Mouse (Mus musculus): ENCODE measurements around the gene Pkp4. TPM values are rescaled to one million over a fixed set of nuclear protein-coding genes. Genes with fewer than 3 reads are reported as not detected.

The Pkp4 gene
- polyA plus RNA-seq, 1 experiment from 2014 or later = 27.7 TPM

- ATAC-seq = no peak
- Histone ChIP-seq H3K4me2 (replicated peaks; ENCODE audit: low read depth) (no peak overlapping the region), H3K9ac (ENCODE audit: low read depth, low read length) (no peak overlapping the region), H3K36me3 (ENCODE audit: control insufficient read depth, insufficient read depth) (0 out of 2 replicates have a peak, but pooled peaks cover 10% of the 10 kb centered on the region), H3K4me1 (replicated peaks; ENCODE audit: control insufficient read depth, insufficient read depth, low read length) (no peaks in the 10 kb centered on the region), H3K9me3 (ENCODE audit: control insufficient read depth) (no peaks in the 10 kb centered on the region), H3K27ac (ENCODE audit: low read depth, low read length) (no peak overlapping the region), H3K27me3 (replicated peaks; ENCODE audit: control insufficient read depth, insufficient read depth, low read length) (no peaks in the 10 kb centered on the region), H3K4me3 (ENCODE audit: low read depth, low read length) (no peak overlapping the region)
- TF ChIP-seq CTCF (IDR thresholded peaks at IDR 0.05; ENCODE audit: low read depth) = no peak
- 74% methylated on average over 6 of the region's 6 CpGs for WGBS
Measured at GRCm38 (mm10) chr2:59186966-59187365, 26.3 kb downstream of the Pkp4 start.

GRCm38 (mm10) chr2:59188306-59188705 is 27.7 kb downstream of the Pkp4 start:
- 0 out of 2 replicates have a peak, but pooled peaks cover 10% of the 10 kb centered on the region for H3K36me3 ChIP-seq (ENCODE audit: control insufficient read depth, insufficient read depth)
- no peak for ATAC-seq
- TF ChIP-seq CTCF (IDR thresholded peaks at IDR 0.05; ENCODE audit: low read depth) = no peak
- H3K4me1 ChIP-seq (replicated peaks; ENCODE audit: control insufficient read depth, insufficient read depth, low read length) = no peaks in the 10 kb centered on the region
- H3K27me3 ChIP-seq (replicated peaks; ENCODE audit: control insufficient read depth, insufficient read depth, low read length) = no peaks in the 10 kb centered on the region
- no peak overlapping the region for H3K4me3 ChIP-seq (ENCODE audit: low read depth, low read length)
- H3K9ac ChIP-seq (ENCODE audit: low read depth, low read length) = no peak overlapping the region
- H3K27ac ChIP-seq (ENCODE audit: low read depth, low read length) = no peak overlapping the region
- WGBS = 92% methylated on average over 8 of the region's 8 CpGs
- H3K9me3 ChIP-seq (ENCODE audit: control insufficient read depth) = no peaks in the 10 kb centered on the region
- H3K4me2 ChIP-seq (replicated peaks; ENCODE audit: low read depth) = no peak overlapping the region

GRCm38 (mm10) chr2:59189661-59190185 is 29.1 kb downstream of the Pkp4 start:
- Histone ChIP-seq H3K4me1 (replicated peaks; ENCODE audit: control insufficient read depth, insufficient read depth, low read length) (no peaks in the 10 kb centered on the region), H3K9ac (ENCODE audit: low read depth, low read length) (no peak overlapping the region), H3K4me3 (ENCODE audit: low read depth, low read length) (no peak overlapping the region), H3K9me3 (ENCODE audit: control insufficient read depth) (no peaks in the 10 kb centered on the region), H3K4me2 (replicated peaks; ENCODE audit: low read depth) (no peak overlapping the region), H3K27me3 (replicated peaks; ENCODE audit: control insufficient read depth, insufficient read depth, low read length) (no peaks in the 10 kb centered on the region), H3K27ac (ENCODE audit: low read depth, low read length) (no peak overlapping the region), H3K36me3 (ENCODE audit: control insufficient read depth, insufficient read depth) (0 out of 2 replicates have a peak, but pooled peaks cover 10% of the 10 kb centered on the region)
- ATAC-seq = no peak
- no peak for TF ChIP-seq CTCF (IDR thresholded peaks at IDR 0.05; ENCODE audit: low read depth)
- 79% methylated on average over 5 of the region's 5 CpGs for WGBS

GRCm38 (mm10) chr2:59190186-59190585 is 29.5 kb downstream of the Pkp4 start:
- Histone ChIP-seq H3K4me1 (replicated peaks; ENCODE audit: control insufficient read depth, insufficient read depth, low read length) (no peaks in the 10 kb centered on the region), H3K4me3 (ENCODE audit: low read depth, low read length) (no peak overlapping the region), H3K4me2 (replicated peaks; ENCODE audit: low read depth) (no peak overlapping the region), H3K9me3 (ENCODE audit: control insufficient read depth) (no peaks in the 10 kb centered on the region), H3K36me3 (ENCODE audit: control insufficient read depth, insufficient read depth) (0 out of 2 replicates have a peak, but pooled peaks cover 10% of the 10 kb centered on the region), H3K27me3 (replicated peaks; ENCODE audit: control insufficient read depth, insufficient read depth, low read length) (no peaks in the 10 kb centered on the region), H3K27ac (ENCODE audit: low read depth, low read length) (no peak overlapping the region), H3K9ac (ENCODE audit: low read depth, low read length) (no peak overlapping the region)
- 89% methylated on average over 10 of the region's 10 CpGs for WGBS
- TF ChIP-seq CTCF (IDR thresholded peaks at IDR 0.05; ENCODE audit: low read depth) = no peak
- ATAC-seq = no peak

GRCm38 (mm10) chr2:59191466-59191865 is 30.8 kb downstream of the Pkp4 start:
- 76% methylated on average over 8 of the region's 8 CpGs for WGBS

GRCm38 (mm10) chr2:59193117-59193516 is 32.5 kb downstream of the Pkp4 start:
- 64% methylated on average over 5 of the region's 5 CpGs for WGBS
- H3K9ac ChIP-seq (ENCODE audit: low read depth, low read length) = no peak overlapping the region
- no peak overlapping the region for H3K4me2 ChIP-seq (replicated peaks; ENCODE audit: low read depth)
- no peak for TF ChIP-seq CTCF (IDR thresholded peaks at IDR 0.05; ENCODE audit: low read depth)
- no peak for ATAC-seq
- no peaks in the 10 kb centered on the region for H3K27me3 ChIP-seq (replicated peaks; ENCODE audit: control insufficient read depth, insufficient read depth, low read length)
- H3K4me3 ChIP-seq (ENCODE audit: low read depth, low read length) = no peak overlapping the region
- H3K9me3 ChIP-seq (ENCODE audit: control insufficient read depth) = no peaks in the 10 kb centered on the region
- H3K27ac ChIP-seq (ENCODE audit: low read depth, low read length) = no peak overlapping the region
- no peaks in the 10 kb centered on the region for H3K4me1 ChIP-seq (replicated peaks; ENCODE audit: control insufficient read depth, insufficient read depth, low read length)
- H3K36me3 ChIP-seq (ENCODE audit: control insufficient read depth, insufficient read depth) = no peaks in the 10 kb centered on the region

More at GRCm38 (mm10) chr2:59191466-59191865, 30.8 kb downstream of the Pkp4 start:
- Histone ChIP-seq H3K36me3 (ENCODE audit: control insufficient read depth, insufficient read depth) (0 out of 2 replicates have a peak, but pooled peaks cover 10% of the 10 kb centered on the region), H3K9me3 (ENCODE audit: control insufficient read depth) (no peaks in the 10 kb centered on the region), H3K4me3 (ENCODE audit: low read depth, low read length) (no peak overlapping the region), H3K4me2 (replicated peaks; ENCODE audit: low read depth) (no peak overlapping the region), H3K27me3 (replicated peaks; ENCODE audit: control insufficient read depth, insufficient read depth, low read length) (no peaks in the 10 kb centered on the region), H3K27ac (ENCODE audit: low read depth, low read length) (no peak overlapping the region), H3K4me1 (replicated peaks; ENCODE audit: control insufficient read depth, insufficient read depth, low read length) (no peaks in the 10 kb centered on the region), H3K9ac (ENCODE audit: low read depth, low read length) (no peak overlapping the region)
- no peak for TF ChIP-seq CTCF (IDR thresholded peaks at IDR 0.05; ENCODE audit: low read depth)
- ATAC-seq = no peak

Data from intestine, postnatal 0 days (tissue).